13 mouse cellular contexts compared by ENCODE assay signal in genomic region chr7:109290501-109290900, GRCm38 (mm10).
DNase-seq lines count a peak whose midpoint lies in the region; TF ChIP-seq lines count a peak whose summit lies in the region.
"Had no signal": no experiment of that assay in that cellular context is flagged by ENCODE, and none has a peak within 500 bp of the region (broad histone marks: within the 10 kb centered on the region; RNA-seq: fewer than 3 reads in every experiment).

No protein-coding gene starts in this region.

- peaks cover 20% of the 10 kb centered on the region for H3K27me3 ChIP-seq in CH12.LX (replicated peaks)
- H3K27me3 ChIP-seq: embryonic facial prominence, embryonic 13.5 days; liver, embryonic 15.5 days; neural tube, embryonic 15.5 days had no signal

- no peaks in the 10 kb centered on the region for H3K4me1 ChIP-seq in CH12.LX (ENCODE audit: control insufficient read depth in 1 of 2, insufficient read depth in 2 of 2)
- H3K4me1 ChIP-seq: embryonic facial prominence, embryonic 13.5 days; liver, embryonic 15.5 days; neural tube, embryonic 15.5 days had no signal

- TF ChIP-seq EP300 in CH12.LX (IDR thresholded peaks at IDR 0.05; ENCODE audit: low read length), result no peak

- peak; percentile 7 for TF ChIP-seq RAD21 in CH12.LX (IDR thresholded peaks at IDR 0.05; ENCODE audit: low read depth, low read length)

- peak; percentile 53 for DNase-seq in heart, adult 11 months
- DNase-seq in heart, adult 8-10 months (ENCODE audit: low spot score), result no peak
- DNase-seq in layer of hippocampus, adult 2 months (ENCODE audit: low spot score in 2 of 2), result no peak
- DNase-seq in layer of hippocampus, adult 9-11 months, result no peak
- peak; percentile 3 for DNase-seq in CH12.LX (ENCODE audit: extremely low read depth)
- peak; percentile 51 for DNase-seq in brain, embryonic 14.5 days (ENCODE audit: low read depth)
- no peak for DNase-seq in gastrocnemius, postnatal 4 days (ENCODE audit: low spot score in 2 of 2)
- DNase-seq in left cerebral cortex, postnatal 14 days (ENCODE audit: low spot score in 2 of 2), result no peak
- DNase-seq: layer of hippocampus, postnatal 36 days; right cerebral cortex, postnatal 14 days had no signal

- H3K9ac ChIP-seq in CH12.LX (ENCODE audit: insufficient read depth, low read depth), result no peak overlapping the region
- H3K9ac ChIP-seq: embryonic facial prominence, embryonic 13.5 days; liver, embryonic 15.5 days; neural tube, embryonic 15.5 days had no signal

- dilution Hi-C loops in CH12.LX (cut with MboI; ENCODE audit: extremely low pct_ligation_motif_present, extremely low pct_unique_long_range_greater_than_20kb, low sequenced_read_pairs), result no loop called here

- H3K4me2 ChIP-seq in CH12.LX (ENCODE audit: insufficient read depth, low read depth, poor library complexity, severe bottlenecking), result no peak overlapping the region
- H3K4me2 ChIP-seq: embryonic facial prominence, embryonic 13.5 days; liver, embryonic 15.5 days; neural tube, embryonic 15.5 days had no signal

- intact Hi-C loops in left cerebral cortex, postnatal 14 days (cut with DNase I), result no loop called here

- peak; percentile 58 for TF ChIP-seq CTCF in layer of hippocampus, adult 2 months (conservative IDR thresholded peaks at IDR 0.05)
- TF ChIP-seq CTCF in CH12.LX (conservative IDR thresholded peaks at IDR 0.05 in 1 of 2, IDR thresholded peaks at IDR 0.05 in 1 of 2; ENCODE audit: low read depth in 2 of 2, low read length in 2 of 2), result peak in 1 of 2 experiments; percentile 47; a peak in 2 of 4 replicates
- peak; percentile 53; the same call in 1 of the 2 replicates for TF ChIP-seq CTCF in brain, embryonic 14.5 days (IDR thresholded peaks at IDR 0.05; ENCODE audit: borderline replicate concordance, extremely low read depth, insufficient read depth, insufficient read length)

- TF ChIP-seq POLR2A in CH12.LX (IDR thresholded peaks at IDR 0.05; ENCODE audit: low read depth, low read length), result no peak
- TF ChIP-seq POLR2A in brain, embryonic 14.5 days (IDR thresholded peaks at IDR 0.05; ENCODE audit: borderline replicate concordance, extremely low read depth, insufficient read depth, insufficient read length, poor library complexity, severe bottlenecking), result no peak

- H3K9me3 ChIP-seq in CH12.LX (replicated peaks; ENCODE audit: low read length), result no peaks in the 10 kb centered on the region
- H3K9me3 ChIP-seq: embryonic facial prominence, embryonic 13.5 days; liver, embryonic 15.5 days; neural tube, embryonic 15.5 days had no signal

- in situ Hi-C loops in CH12.LX (cut with MboI; ENCODE audit: low pct_ligation_motif_present, low pct_unique_long_range_greater_than_20kb, low sequenced_read_pairs), result no loop called here

- H3K4me3 ChIP-seq in layer of hippocampus, adult 2 months, result no peak overlapping the region
- H3K4me3 ChIP-seq in CH12.LX (replicated peaks in 1 of 3; ENCODE audit: low read depth in 2 of 3, low read length in 2 of 3, poor library complexity in 1 of 3), result no peak overlapping the region
- H3K4me3 ChIP-seq: embryonic facial prominence, embryonic 13.5 days; liver, embryonic 15.5 days; neural tube, embryonic 15.5 days had no signal

- no peak overlapping the region for H3K27ac ChIP-seq in layer of hippocampus, adult 2 months
- H3K27ac ChIP-seq in CH12.LX (ENCODE audit: insufficient read depth, low read depth), result no peak overlapping the region
- H3K27ac ChIP-seq: embryonic facial prominence, embryonic 13.5 days; liver, embryonic 15.5 days; neural tube, embryonic 15.5 days had no signal

- no peaks in the 10 kb centered on the region for H3K79me2 ChIP-seq in CH12.LX (replicated peaks; ENCODE audit: control insufficient read depth, extremely low read depth, insufficient read depth, poor library complexity, severe bottlenecking)

- H3K36me3 ChIP-seq in CH12.LX (replicated peaks in 1 of 2; ENCODE audit: control insufficient read depth in 1 of 2, insufficient read depth in 1 of 2, low read length in 1 of 2), result no peaks in the 10 kb centered on the region
- H3K36me3 ChIP-seq: embryonic facial prominence, embryonic 13.5 days; liver, embryonic 15.5 days; neural tube, embryonic 15.5 days had no signal

TF ChIP-seq in CH12.LX, 34 proteins besides CTCF, POLR2A, EP300 and RAD21:
- TF ChIP-seq TBP (conservative IDR thresholded peaks at IDR 0.05; ENCODE audit: low read depth, low read length) (no peak), SMC3 (IDR thresholded peaks at IDR 0.05; ENCODE audit: low read depth, low read length) (peak; percentile 30; the same call in 1 of the 2 replicates), JUN (IDR thresholded peaks at IDR 0.05; ENCODE audit: insufficient read depth, low read depth, low read length) (no peak), ZKSCAN1 (IDR thresholded peaks at IDR 0.05; ENCODE audit: borderline replicate concordance, low read depth, low read length) (no peak), ELF1 (IDR thresholded peaks at IDR 0.05; ENCODE audit: low read depth, low read length) (no peak), ZC3H11A (IDR thresholded peaks at IDR 0.05; ENCODE audit: low read depth, low read length) (no peak)

Comparison
In these comparisons a context has a peak if more than half of its experiments do, and no peak if none do; other contexts are left out.
1. DNase-seq: peak in heart, adult 11 months (single experiment), CH12.LX (single experiment) and brain, embryonic 14.5 days (single experiment); none in heart, adult 8-10 months (single experiment), layer of hippocampus, adult 2 months (0 of 2), layer of hippocampus, adult 9-11 months (single experiment), gastrocnemius, postnatal 4 days (0 of 2) and left cerebral cortex, postnatal 14 days (0 of 2).